Mouse (Mus musculus) olfactory bulb, adult 2 months (tissue): ENCODE results near the gene Rabepk.
"Not testable (repeated sequence)": the region's sequence is repeated elsewhere in the genome, so short reads cannot be mapped to it uniquely, and the experiment has no call there.

Experiments used
- CTCF ChIP-seq: fragments of 200-500 bp; IDR thresholded peaks from 2 replicates; pipeline ENCODE4 v1.5.1; 2012; ENCODE audit warnings: low read depth, mild to moderate bottlenecking, low read length, moderate library complexity; ENCODE audit not compliant: insufficient read depth
- POLR2A ChIP-seq: fragments of 200-500 bp; IDR thresholded peaks from 2 replicates; pipeline ENCODE4 v1.6.1; 2012; ENCODE audit warnings: mild to moderate bottlenecking, low read depth, low read length, moderate library complexity; ENCODE audit not compliant: insufficient read depth

- not testable (repeated sequence) for TF ChIP-seq CTCF, POLR2A
These were observed 7.2 kb downstream of the Rabepk start for GRCm38 (mm10) chr2:34792543-34792942.
